Mouse (Mus musculus): ENCODE measurements around the gene Zfp62. TPM values are rescaled to one million over a fixed set of nuclear protein-coding genes. Genes with fewer than 3 reads are reported as not detected.

The Zfp62 gene
- total and polyA plus RNA-seq, 3 experiments: 16.7 to 132 (median 31.8) TPM

DNA sequence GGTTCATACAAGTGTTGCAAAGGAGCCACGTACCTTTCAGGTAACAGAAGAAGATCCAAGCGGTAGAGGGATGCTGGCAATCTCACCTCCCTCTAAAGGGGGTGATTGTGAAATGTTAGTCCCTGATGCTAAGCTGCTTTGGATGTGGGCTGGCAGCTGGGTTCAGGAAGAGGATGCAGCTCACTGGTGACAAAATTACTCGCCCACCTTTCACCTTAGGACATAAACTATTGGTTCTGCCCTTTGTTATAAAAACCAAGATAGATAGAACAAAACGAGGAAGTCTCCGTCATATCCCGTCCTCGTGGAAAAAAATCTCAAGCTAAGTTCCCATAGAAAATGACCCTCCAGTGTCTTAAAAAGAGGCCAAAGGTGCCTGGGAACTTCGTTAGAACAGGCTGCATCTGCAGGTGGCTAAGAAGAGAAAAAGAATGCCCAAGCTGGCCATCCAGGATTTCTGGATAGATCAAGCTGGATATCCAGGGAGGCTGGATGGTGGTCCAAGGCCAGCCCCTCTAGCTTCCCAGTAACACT, 16.1 kb upstream of the Zfp62 start, which contains the start of gene Btnl9:
TSS of gene Btnl9 (minus strand) at position 205 of the 534 bp plus-strand sequence.
- Histone ChIP-seq H3K4me3 (ENCODE audit: control insufficient read depth in 1 of 2, insufficient read depth in 1 of 2, low read depth in 2 of 2, low read length in 2 of 2) (no peak within 1 kb of the TSS), H3K27me3 (ENCODE audit: control insufficient read depth in 1 of 2, insufficient read depth in 2 of 2, low read length in 2 of 2) (peaks cover 0 to 2% of the 10 kb centered on the region in 2 experiments; a peak in 2 of 4 replicates), H3K36me3 (ENCODE audit: control insufficient read depth in 1 of 2, insufficient read depth in 2 of 2, low read length in 2 of 2) (no peaks in the 10 kb centered on the region), H3K9me3 (replicated peaks; ENCODE audit: insufficient read depth, low read length) (no peaks in the 10 kb centered on the region), H3K4me1 (ENCODE audit: control insufficient read depth in 1 of 2, insufficient read depth in 2 of 2, low read length in 2 of 2) (no peaks in the 10 kb centered on the region), H3K79me2 (ENCODE audit: control insufficient read depth, insufficient read depth, low read length, poor library complexity) (no peaks in the 10 kb centered on the region), H3K27ac (ENCODE audit: control insufficient read depth, low read depth, low read length) (no peak within 1 kb of the TSS), H3K9ac (ENCODE audit: control insufficient read depth, low read depth, low read length, poor library complexity, severe bottlenecking) (no peak within 1 kb of the TSS)
- TF ChIP-seq GATA1 (IDR thresholded peaks at IDR 0.05; ENCODE audit: low read depth, low read length) (no peak), SIN3A (IDR thresholded peaks at IDR 0.05; ENCODE audit: low read length) (no peak), NRF1 (IDR thresholded peaks at IDR 0.05; ENCODE audit: insufficient read depth, low read depth, low read length, poor library complexity, severe bottlenecking) (no peak), TBP (IDR thresholded peaks at IDR 0.05; ENCODE audit: low read depth, low read length) (no peak), JUND (IDR thresholded peaks at IDR 0.05; ENCODE audit: low read depth, low read length) (no peak), TCF12 (IDR thresholded peaks at IDR 0.05; ENCODE audit: low read depth, low read length) (no peak), EP300 (IDR thresholded peaks at IDR 0.05; ENCODE audit: low read depth in 1 of 2, low read length in 2 of 2) (no peak), TAL1 (IDR thresholded peaks at IDR 0.05; ENCODE audit: low read length) (no peak), ZMIZ1 (IDR thresholded peaks at IDR 0.05; ENCODE audit: low read depth, low read length) (no peak), KAT2A (conservative IDR thresholded peaks at IDR 0.05; ENCODE audit: low read depth, low read length) (no peak), ZNF384 (IDR thresholded peaks at IDR 0.05; ENCODE audit: low read depth, low read length) (no peak), HCFC1 (IDR thresholded peaks at IDR 0.05; ENCODE audit: low read depth, low read length) (no peak), USF1 (IDR thresholded peaks at IDR 0.05; ENCODE audit: low read depth, low read length) (no peak), ZKSCAN1 (IDR thresholded peaks at IDR 0.05; ENCODE audit: low read depth, low read length) (no peak), E2F4 (IDR thresholded peaks at IDR 0.05; ENCODE audit: borderline replicate concordance, low read depth, low read length) (no peak), MAFK (IDR thresholded peaks at IDR 0.05; ENCODE audit: borderline replicate concordance, low read depth, low read length) (no peak), NELFE (IDR thresholded peaks at IDR 0.05; ENCODE audit: low read depth, low read length) (no peak)
- DNase-seq (ENCODE audit: low read depth, low spot score): no peak

DNA sequence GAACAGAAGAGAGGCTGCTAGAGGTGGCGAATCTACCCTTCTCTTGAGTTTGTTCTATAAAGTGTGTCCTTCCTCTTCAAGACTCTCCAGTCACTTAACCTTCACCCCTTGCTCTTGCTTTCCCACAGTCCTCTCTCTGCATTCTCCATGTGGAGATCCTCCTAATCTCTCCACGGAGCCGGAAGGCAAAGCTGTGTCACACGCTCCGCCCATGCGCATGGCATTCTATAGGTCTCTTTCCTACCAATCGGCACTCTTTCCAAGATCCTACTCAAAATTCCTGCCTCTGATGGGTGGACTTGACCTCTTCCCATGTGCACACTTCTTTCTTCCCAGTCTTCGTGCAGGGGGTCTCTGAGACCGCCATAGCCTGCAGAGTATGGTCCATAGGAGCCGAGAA, 15.4 kb upstream of the Zfp62 start:
- H3K79me2 ChIP-seq (ENCODE audit: control insufficient read depth, insufficient read depth, low read length, poor library complexity): no peaks in the 10 kb centered on the region
- no peaks in the 10 kb centered on the region for H3K36me3 ChIP-seq (ENCODE audit: control insufficient read depth in 1 of 2, insufficient read depth in 2 of 2, low read length in 2 of 2)
- no peak overlapping the region for H3K4me3 ChIP-seq (ENCODE audit: control insufficient read depth in 1 of 2, insufficient read depth in 1 of 2, low read depth in 2 of 2, low read length in 2 of 2)
- no peaks in the 10 kb centered on the region for H3K4me1 ChIP-seq (ENCODE audit: control insufficient read depth in 1 of 2, insufficient read depth in 2 of 2, low read length in 2 of 2)
- no peak for DNase-seq (ENCODE audit: low read depth, low spot score)
- no peak overlapping the region for H3K9ac ChIP-seq (ENCODE audit: control insufficient read depth, low read depth, low read length, poor library complexity, severe bottlenecking)
- no peak overlapping the region for H3K27ac ChIP-seq (ENCODE audit: control insufficient read depth, low read depth, low read length)
- H3K27me3 ChIP-seq (ENCODE audit: control insufficient read depth in 1 of 2, insufficient read depth in 2 of 2, low read length in 2 of 2): peaks cover 0 to 2% of the 10 kb centered on the region in 2 experiments; a peak in 2 of 4 replicates
- TF ChIP-seq RAD21 (IDR thresholded peaks at IDR 0.05; ENCODE audit: low read depth, low read length) (no peak), SMC3 (IDR thresholded peaks at IDR 0.05; ENCODE audit: low read depth, low read length) (no peak), USF1 (IDR thresholded peaks at IDR 0.05; ENCODE audit: low read depth, low read length) (no peak), ELF1 (IDR thresholded peaks at IDR 0.05; ENCODE audit: low read depth, low read length) (no peak), NELFE (IDR thresholded peaks at IDR 0.05; ENCODE audit: low read depth, low read length) (no peak), POLR2AphosphoS5 (IDR thresholded peaks at IDR 0.05; ENCODE audit: borderline replicate concordance, low read depth, low read length) (no peak), E2F4 (IDR thresholded peaks at IDR 0.05; ENCODE audit: borderline replicate concordance, low read depth, low read length) (no peak), TCF12 (IDR thresholded peaks at IDR 0.05; ENCODE audit: low read depth, low read length) (no peak), TAL1 (IDR thresholded peaks at IDR 0.05; ENCODE audit: low read length) (no peak), MAX (IDR thresholded peaks at IDR 0.05; ENCODE audit: low read length) (no peak), TBP (IDR thresholded peaks at IDR 0.05; ENCODE audit: low read depth, low read length) (no peak), MAZ (IDR thresholded peaks at IDR 0.05; ENCODE audit: low read depth, low read length) (no peak), RCOR1 (IDR thresholded peaks at IDR 0.05; ENCODE audit: low read depth, low read length) (no peak), BHLHE40 (IDR thresholded peaks at IDR 0.05; ENCODE audit: borderline replicate concordance, low read depth, low read length) (no peak), SIN3A (IDR thresholded peaks at IDR 0.05; ENCODE audit: low read length) (no peak), EP300 (IDR thresholded peaks at IDR 0.05; ENCODE audit: low read depth in 1 of 2, low read length in 2 of 2) (no peak), USF2 (IDR thresholded peaks at IDR 0.05; ENCODE audit: borderline replicate concordance in 1 of 2, insufficient read depth in 1 of 2, low read depth in 1 of 2, low read length in 2 of 2) (no peak), CHD1 (IDR thresholded peaks at IDR 0.05; ENCODE audit: low read depth, low read length) (no peak)
- no peaks in the 10 kb centered on the region for H3K9me3 ChIP-seq (replicated peaks; ENCODE audit: insufficient read depth, low read length)
